Mouse (Mus musculus) brown adipose tissue, adult 24 weeks (tissue): ENCODE results near the gene Myod1. TPM values are rescaled to one million over a fixed set of nuclear protein-coding genes. Genes with fewer than 3 reads are reported as not detected.

Source experiments
- H3K27ac ChIP-seq: fragments of 200-500 bp; replicated peaks from 2 replicates; pipeline ENCODE4 v1.5.1; 2012; ENCODE audit warnings: low read depth, mild to moderate bottlenecking, low read length
- H3K4me1 ChIP-seq: fragments of 200-500 bp; 2 replicates; pipeline ENCODE4 v1.6.1; 2012; ENCODE audit warnings: low read length, mixed read lengths; ENCODE audit not compliant: control insufficient read depth, insufficient read depth, insufficient read length
- H3K4me3 ChIP-seq: fragments of 200-500 bp; 2 replicates; pipeline ENCODE4 v1.5.1; 2012; ENCODE audit warnings: low read depth, mild to moderate bottlenecking, low read length, moderate library complexity; ENCODE audit not compliant: insufficient read depth
- polyA plus RNA-seq: library from polyadenylated mRNA; stranded (reverse); fragments of >200 nt; gene quantifications from 2 replicates; pipeline ENCODE4 v1.2.4, GENCODE M21; 2012; ENCODE audit not compliant: missing spikeins, insufficient read depth, insufficient read length

Myod1 gene
- polyA plus RNA-seq, 1 experiment, result not detected

GRCm38 (mm10) chr7:46421535-46421934 lies 45.3 kb downstream of the Myod1 start:
- Histone ChIP-seq H3K4me1 (no peaks in the 10 kb centered on the region), H3K27ac (no peak overlapping the region), H3K4me3 (no peak overlapping the region)

GRCm38 (mm10) chr7:46422052-46422763 lies 45.9 kb downstream of the Myod1 start:
- Histone ChIP-seq H3K27ac (no peak overlapping the region), H3K4me1 (no peaks in the 10 kb centered on the region), H3K4me3 (no peak overlapping the region)

DNA sequence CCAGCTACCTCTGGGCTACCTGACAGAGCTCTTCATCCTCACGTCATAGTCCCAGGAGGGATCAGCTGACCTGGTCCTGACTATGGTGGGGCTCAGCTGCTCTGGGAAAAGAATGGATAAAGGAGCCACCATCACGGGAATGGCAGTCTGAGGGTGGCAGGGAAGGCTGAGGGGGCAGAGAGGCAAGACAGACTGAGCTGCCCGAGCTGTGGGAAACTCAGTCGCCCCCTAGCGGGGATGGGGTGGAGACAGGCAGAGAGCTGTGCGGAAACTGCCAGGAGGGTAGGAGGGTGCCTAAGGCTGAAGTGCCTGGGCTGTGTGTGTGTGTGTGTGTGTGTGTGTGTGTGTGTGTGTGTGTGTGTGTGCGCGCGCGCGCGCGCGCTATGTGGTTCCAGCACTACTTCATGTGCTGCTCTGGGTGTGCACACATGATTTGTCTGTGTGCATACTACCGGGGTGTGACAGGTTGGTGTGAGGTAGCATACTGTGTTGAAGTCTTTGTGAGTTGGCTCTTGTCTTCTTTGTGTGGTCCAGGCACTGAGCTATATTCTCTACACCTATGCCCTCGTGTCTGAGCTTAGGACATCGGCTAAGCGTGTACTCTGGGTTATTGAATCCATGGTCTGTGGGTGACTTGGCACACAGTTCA lies 46.6 kb downstream of the Myod1 start:
- Histone ChIP-seq H3K4me3 (no peak overlapping the region), H3K27ac (no peak overlapping the region), H3K4me1 (no peaks in the 10 kb centered on the region)

DNA sequence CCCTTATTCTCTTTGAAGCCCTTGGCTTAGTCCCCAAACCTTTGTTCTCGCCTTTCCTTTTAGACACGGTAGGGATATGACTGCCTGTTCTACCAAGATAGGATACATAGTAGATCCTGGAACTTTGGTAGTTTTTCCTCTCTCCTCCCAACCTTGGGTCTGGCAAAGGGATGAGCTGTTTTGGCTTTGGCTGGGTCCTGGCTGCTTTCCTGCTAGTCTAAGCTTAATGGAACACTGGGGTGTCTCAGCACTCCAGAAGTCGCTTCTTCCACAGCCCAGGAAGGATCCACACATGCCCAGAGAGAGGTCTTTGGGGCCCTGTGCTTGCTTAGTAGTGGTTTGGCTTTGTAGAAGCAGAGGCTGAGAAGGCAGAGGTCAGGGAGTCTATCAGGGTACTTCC lies 47.7 kb downstream of the Myod1 start:
- H3K4me1 ChIP-seq, result no peaks in the 10 kb centered on the region
- H3K4me3 ChIP-seq, result no peak overlapping the region
- H3K27ac ChIP-seq, result no peak overlapping the region

GRCm38 (mm10) chr7:46425012-46425411 lies 48.7 kb downstream of the Myod1 start:
- Histone ChIP-seq H3K27ac (no peak overlapping the region), H3K4me1 (no peaks in the 10 kb centered on the region), H3K4me3 (no peak overlapping the region)

Other genes with a start within 250 kb of the Myod1 start
- 1.1 TPM in 1 of 2 replicates, not detected in the other for gene Abcc8, start 196.4 kb upstream of the Myod1 start, polyA plus RNA-seq
- gene Ush1c, start 138.0 kb upstream of the Myod1 start, polyA plus RNA-seq, result not detected in 2 replicates
- gene Otog, start 135.5 kb upstream of the Myod1 start, polyA plus RNA-seq, result not detected in 2 replicates
- 0.13 and 0.36 TPM in 2 replicates for gene Kcnc1, start 20.0 kb downstream of the Myod1 start, polyA plus RNA-seq